Mouse (Mus musculus) stomach, embryonic 14.5 days (tissue): Measurements from ENCODE around the gene Pspc1. TPM values are rescaled to one million over a fixed set of nuclear protein-coding genes. Genes with fewer than 3 reads are reported as not detected.
A peak's percentile ranks its signal among the peaks of the same experiment; 100 is the strongest.
"Not testable (repeated sequence)": the region's sequence is repeated elsewhere in the genome, so short reads cannot be mapped to it uniquely, and the experiment has no call there.

Experiments used
- ATAC-seq: fragments of 200-750 bp; cut with Nextera tagmentation; 2 replicates; pipeline ENCODE4 v1.8.0; 2017; ENCODE audit warnings: low read depth, moderate TSS enrichment; ENCODE audit not compliant: insufficient number of reproducible peaks, insufficient read depth, low FRiP score
- H3K27ac ChIP-seq: fragments of 300-500 bp; sonication (generic); 2 replicates; pipeline ENCODE4 v1.5.1; 2014; ENCODE audit warnings: mild to moderate bottlenecking, low read length, moderate library complexity, mixed read lengths
- H3K27me3 ChIP-seq: fragments of 300-500 bp; sonication (generic); 2 replicates; pipeline ENCODE4 v1.6.1; 2014; ENCODE audit warnings: low read length, control low read depth, mixed read lengths; ENCODE audit not compliant: control insufficient read depth, insufficient read depth
- H3K36me3 ChIP-seq: fragments of 300-500 bp; sonication (generic); 2 replicates; pipeline ENCODE4 v1.6.1; 2014; ENCODE audit warnings: mild to moderate bottlenecking, control low read depth, low read length, moderate library complexity, mixed read lengths; ENCODE audit not compliant: control insufficient read depth, insufficient read depth
- H3K4me1 ChIP-seq: fragments of 300-500 bp; sonication (generic); 2 replicates; pipeline ENCODE4 v1.6.1; 2014; ENCODE audit warnings: low read length, control low read depth, mixed read lengths; ENCODE audit not compliant: control insufficient read depth, insufficient read depth
- H3K4me2 ChIP-seq: fragments of 300-500 bp; sonication (generic); replicated peaks from 2 replicates; pipeline ENCODE4 v1.6.1; 2014; ENCODE audit warnings: low read depth, low read length, control low read depth
- H3K4me3 ChIP-seq: fragments of 300-500 bp; sonication (generic); 2 replicates; pipeline ENCODE4 v1.5.1; 2014; ENCODE audit warnings: low read depth, low read length, control low read depth
- H3K9ac ChIP-seq: fragments of 300-500 bp; sonication (generic); replicated peaks from 2 replicates; pipeline ENCODE4 v1.6.1; 2014; ENCODE audit warnings: low read depth, mild to moderate bottlenecking, control low read depth, low read length, moderate library complexity, mixed read lengths
- H3K9me3 ChIP-seq: fragments of 300-500 bp; sonication (generic); 2 replicates; pipeline ENCODE4 v1.6.1; 2016; ENCODE audit warnings: low read depth, low read length, control low read depth; ENCODE audit not compliant: control insufficient read depth
- WGBS: fragments of 180-500 bp; shearing (Covaris S2); extraction: QIAGEN DNeasy Blood & Tissue Kit; methylation state at CpG from one replicate; pipeline ENCODE4 v1.1.7; 2014; 5-methylcytosine and 5-hydroxymethylcytosine counted together
- polyA plus RNA-seq: library from polyadenylated mRNA; unstranded; fragments of >200 nt; fragmentation: Nextera tagmentation; extraction: Ambion mirVana; gene quantifications from 2 replicates; pipeline ENCODE4 v1.2.1, GENCODE M21; 2014

Gene Pspc1
- 35.7 and 36.8 TPM in 2 replicates for polyA plus RNA-seq

GRCm38 (mm10) chr14:56778200-56778932 is at the start of gene Pspc1:
Pspc1 (minus strand) TSS chr14:56778316.
- Histone ChIP-seq H3K9me3 (no peaks in the 10 kb centered on the region), H3K4me3 (peak within 1 kb of the TSS; percentile 98), H3K9ac (peak within 1 kb of the TSS; percentile 76), H3K4me1 (peaks cover 7% of the 10 kb centered on the region; the same call in 1 of the 2 replicates), H3K36me3 (no peaks in the 10 kb centered on the region), H3K27me3 (no peaks in the 10 kb centered on the region), H3K4me2 (peak within 1 kb of the TSS; percentile 63), H3K27ac (peak within 1 kb of the TSS; percentile 97)
- ATAC-seq, result peak; percentile 96
- WGBS, result under 1% methylated on average over 36 of the region's 36 CpGs

- H3K27me3 ChIP-seq, result no peaks in the 10 kb centered on the region
- no peak overlapping the region for H3K4me3 ChIP-seq
- no peak overlapping the region for H3K27ac ChIP-seq
- no peak overlapping the region for H3K4me2 ChIP-seq
- no peak for ATAC-seq
- no peaks in the 10 kb centered on the region for H3K36me3 ChIP-seq
- H3K9me3 ChIP-seq, result peaks cover 4% of the 10 kb centered on the region; the same call in 1 of the 2 replicates
- H3K4me1 ChIP-seq, result no peaks in the 10 kb centered on the region
- no peak overlapping the region for H3K9ac ChIP-seq
These were observed 46.4 kb upstream of the Pspc1 start for GRCm38 (mm10) chr14:56824562-56824961.

- H3K9me3 ChIP-seq, result peaks cover 4% of the 10 kb centered on the region; the same call in 1 of the 2 replicates
- no peak overlapping the region for H3K4me3 ChIP-seq
- no peaks in the 10 kb centered on the region for H3K4me1 ChIP-seq
- H3K9ac ChIP-seq, result no peak overlapping the region
- 15% methylated on average over 11 of the region's 11 CpGs for WGBS
- ATAC-seq, result no peak
- H3K27ac ChIP-seq, result 0 out of 2 replicates have a peak overlapping the region, but pooled peaks have one; percentile 21
- H3K4me2 ChIP-seq, result no peak overlapping the region
- no peaks in the 10 kb centered on the region for H3K27me3 ChIP-seq
- no peaks in the 10 kb centered on the region for H3K36me3 ChIP-seq
These were observed 39.5 kb upstream of the Pspc1 start for GRCm38 (mm10) chr14:56817616-56818015.

GRCm38 (mm10) chr14:56817131-56817530 is 39.0 kb upstream of the Pspc1 start:
- 66% methylated on average over 4 of the region's 4 CpGs for WGBS
- H3K4me3 ChIP-seq, result no peak overlapping the region
- H3K9me3 ChIP-seq, result peaks cover 4% of the 10 kb centered on the region; the same call in 1 of the 2 replicates
- no peaks in the 10 kb centered on the region for H3K27me3 ChIP-seq
- H3K4me1 ChIP-seq, result no peaks in the 10 kb centered on the region
- no peak overlapping the region for H3K9ac ChIP-seq
- no peak overlapping the region for H3K4me2 ChIP-seq
- H3K36me3 ChIP-seq, result no peaks in the 10 kb centered on the region
- ATAC-seq, result no peak
- no peak overlapping the region for H3K27ac ChIP-seq

GRCm38 (mm10) chr14:56816541-56816940 is 38.4 kb upstream of the Pspc1 start:
- Histone ChIP-seq H3K4me2 (no peak overlapping the region), H3K4me3 (no peak overlapping the region), H3K27me3 (no peaks in the 10 kb centered on the region), H3K36me3 (no peaks in the 10 kb centered on the region), H3K9ac (no peak overlapping the region), H3K9me3 (peaks cover 4% of the 10 kb centered on the region; the same call in 1 of the 2 replicates), H3K27ac (no peak overlapping the region), H3K4me1 (no peaks in the 10 kb centered on the region)
- 90% methylated on average over 4 of the region's 4 CpGs for whole genome bisulfite sequencing
- ATAC-seq, result no peak

- Histone ChIP-seq H3K9ac (peak overlapping the region; percentile 72), H3K27me3 (no peaks in the 10 kb centered on the region), H3K36me3 (no peaks in the 10 kb centered on the region), H3K4me3 (peak overlapping the region; percentile 49), H3K27ac (peak overlapping the region; percentile 94), H3K4me1 (no peaks in the 10 kb centered on the region), H3K4me2 (peak overlapping the region; percentile 53), H3K9me3 (no peaks in the 10 kb centered on the region)
- ATAC-seq, result peak; percentile 25
- WGBS, result under 1% methylated on average over 30 of the region's 35 CpGs
These were observed 34.5 kb upstream of the Pspc1 start for GRCm38 (mm10) chr14:56812520-56813036.

- H3K9ac ChIP-seq, result peak within 1 kb of the TSS; percentile 72
- H3K4me3 ChIP-seq, result peak within 1 kb of the TSS; percentile 72
- H3K27me3 ChIP-seq, H3K36me3 ChIP-seq, H3K9me3 ChIP-seq, H3K4me1 ChIP-seq: not testable (repeated sequence)
- peak; percentile 98 for ATAC-seq
- peak within 1 kb of the TSS; percentile 65 for H3K4me2 ChIP-seq
- peak within 1 kb of the TSS; percentile 94 for H3K27ac ChIP-seq
- WGBS, result 0% methylated on average over 34 of the region's 72 CpGs
These were observed 33.7 kb upstream of the Pspc1 start, which contains the start of gene Zmym5 for GRCm38 (mm10) chr14:56811701-56812339. Zmym5 (minus strand) TSS chr14:56811716.

GRCm38 (mm10) chr14:56810781-56811690 is 32.9 kb upstream of the Pspc1 start:
- peak; percentile 82; the same call in 1 of the 2 replicates for ATAC-seq
- H3K4me1 ChIP-seq, H3K27me3 ChIP-seq, H3K9me3 ChIP-seq, H3K36me3 ChIP-seq: not testable (repeated sequence)
- WGBS, result under 1% methylated on average over 25 of the region's 86 CpGs
- H3K27ac ChIP-seq, result peak overlapping the region; percentile 90
- H3K9ac ChIP-seq, result peak overlapping the region; percentile 71
- peak overlapping the region; percentile 65 for H3K4me2 ChIP-seq
- H3K4me3 ChIP-seq, result peak overlapping the region; percentile 72
